Mouse (Mus musculus): ENCODE measurements around the gene Serinc5.

- TF ChIP-seq CTCF (conservative IDR thresholded peaks at IDR 0.05; ENCODE audit: insufficient read depth, insufficient read length, low read depth, low read length) (no peak), POLR2A (IDR thresholded peaks at IDR 0.05; ENCODE audit: low read depth, low read length) (no peak)
Measured at GRCm38 (mm10) chr13:92742886-92743285, 132.0 kb downstream of the Serinc5 start.
